Mouse (Mus musculus) intestine, embryonic 15.5 days (tissue): ENCODE data around the gene Mtf2. TPM values are rescaled to one million over a fixed set of nuclear protein-coding genes. Genes with fewer than 3 reads are reported as not detected.
"Not testable (repeated sequence)": the region's sequence is repeated elsewhere in the genome, so short reads cannot be mapped to it uniquely, and the experiment has no call there.

Experiments used
- ATAC-seq: fragments of 200-750 bp; cut with Nextera tagmentation; 2 replicates; pipeline ENCODE4 v1.8.0; 2017; ENCODE audit warnings: moderate TSS enrichment, moderate library complexity
- H3K27ac ChIP-seq: fragments of 300-500 bp; sonication (generic); 2 replicates; pipeline ENCODE4 v1.5.1; 2015; ENCODE audit warnings: mild to moderate bottlenecking, inconsistent platforms
- H3K27me3 ChIP-seq: fragments of 300-500 bp; sonication (generic); replicated peaks from 2 replicates; pipeline ENCODE4 v1.6.1; 2015; ENCODE audit warnings: inconsistent platforms
- H3K36me3 ChIP-seq: fragments of 300-500 bp; sonication (generic); 2 replicates; pipeline ENCODE4 v1.6.1; 2015; ENCODE audit warnings: inconsistent platforms
- H3K4me1 ChIP-seq: fragments of 300-500 bp; sonication (generic); replicated peaks from 2 replicates; pipeline ENCODE4 v1.6.1; 2015; ENCODE audit warnings: inconsistent platforms
- H3K4me2 ChIP-seq: fragments of 300-500 bp; sonication (generic); replicated peaks from 2 replicates; pipeline ENCODE4 v1.6.1; 2015; ENCODE audit warnings: mild to moderate bottlenecking, inconsistent platforms
- H3K4me3 ChIP-seq: fragments of 300-500 bp; sonication (generic); replicated peaks from 2 replicates; pipeline ENCODE4 v1.5.1; 2015; ENCODE audit warnings: inconsistent platforms
- H3K9ac ChIP-seq: fragments of 300-500 bp; sonication (generic); 2 replicates; pipeline ENCODE4 v1.6.1; 2015; ENCODE audit warnings: inconsistent platforms
- H3K9me3 ChIP-seq: fragments of 300-500 bp; sonication (generic); 2 replicates; pipeline ENCODE4 v1.6.1; 2016; ENCODE audit warnings: inconsistent platforms
- WGBS: fragments of 180-500 bp; shearing (Covaris S2); methylation state at CpG from one replicate; pipeline ENCODE4 v1.1.7; 2015; 5-methylcytosine and 5-hydroxymethylcytosine counted together
- polyA plus RNA-seq: library from polyadenylated mRNA; unstranded; fragments of >200 nt; fragmentation: Nextera tagmentation; extraction: Ambion mirVana; gene quantifications from 2 replicates; pipeline ENCODE4 v1.2.1, GENCODE M21; 2015

Mtf2 gene
- polyA plus RNA-seq, 1 experiment from 2014 or later = 86.0 TPM

GRCm38 (mm10) chr5:108049711-108050268 is 15.7 kb upstream of the Mtf2 start:
- H3K27me3 ChIP-seq = no peaks in the 10 kb centered on the region
- H3K27ac ChIP-seq = no peak overlapping the region
- no peak for ATAC-seq
- H3K4me3 ChIP-seq = no peak overlapping the region
- no peaks in the 10 kb centered on the region for H3K36me3 ChIP-seq
- H3K9me3 ChIP-seq = no peaks in the 10 kb centered on the region
- H3K9ac ChIP-seq = no peak overlapping the region
- H3K4me1 ChIP-seq = no peaks in the 10 kb centered on the region
- WGBS = 6% methylated on average over 3 of the region's 3 CpGs
- no peak overlapping the region for H3K4me2 ChIP-seq

- Histone ChIP-seq H3K27ac (no peak overlapping the region), H3K4me1 (no peaks in the 10 kb centered on the region), H3K27me3 (no peaks in the 10 kb centered on the region), H3K9me3 (no peaks in the 10 kb centered on the region), H3K9ac (no peak overlapping the region), H3K4me3 (no peak overlapping the region), H3K36me3 (no peaks in the 10 kb centered on the region), H3K4me2 (no peak overlapping the region)
- ATAC-seq = no peak
- 81% methylated on average over 2 of the region's 2 CpGs for WGBS
Measured at GRCm38 (mm10) chr5:108051026-108051425, 14.4 kb upstream of the Mtf2 start.

- H3K4me1 ChIP-seq, H3K36me3 ChIP-seq, H3K27me3 ChIP-seq, H3K4me2 ChIP-seq, H3K9me3 ChIP-seq, H3K9ac ChIP-seq, ATAC-seq, H3K4me3 ChIP-seq, H3K27ac ChIP-seq: not testable (repeated sequence)
- WGBS = 90% methylated on average over 9 of the region's 9 CpGs
Measured at GRCm38 (mm10) chr5:108051727-108052126, 13.7 kb upstream of the Mtf2 start.

GRCm38 (mm10) chr5:108052200-108052599 is 13.3 kb upstream of the Mtf2 start:
- Histone ChIP-seq H3K9ac (no peak overlapping the region), H3K4me2 (no peak overlapping the region), H3K27me3 (no peaks in the 10 kb centered on the region), H3K9me3 (no peaks in the 10 kb centered on the region), H3K36me3 (no peaks in the 10 kb centered on the region), H3K27ac (no peak overlapping the region), H3K4me1 (no peaks in the 10 kb centered on the region), H3K4me3 (no peak overlapping the region)
- no peak for ATAC-seq
- 91% methylated on average over 1 of the region's 1 CpGs for WGBS

GRCm38 (mm10) chr5:108053566-108053965 is 11.9 kb upstream of the Mtf2 start:
- Histone ChIP-seq H3K9ac (no peak overlapping the region), H3K4me1 (no peaks in the 10 kb centered on the region), H3K4me2 (no peak overlapping the region), H3K9me3 (no peaks in the 10 kb centered on the region), H3K27ac (no peak overlapping the region), H3K36me3 (no peaks in the 10 kb centered on the region), H3K27me3 (no peaks in the 10 kb centered on the region), H3K4me3 (no peak overlapping the region)
- 90% methylated on average over 6 of the region's 6 CpGs for WGBS
- ATAC-seq = no peak

GRCm38 (mm10) chr5:108060413-108060812 is 5.1 kb upstream of the Mtf2 start:
- Histone ChIP-seq H3K9ac (no peak overlapping the region), H3K9me3 (no peaks in the 10 kb centered on the region), H3K4me3 (no peak overlapping the region), H3K36me3 (no peaks in the 10 kb centered on the region), H3K27ac (no peak overlapping the region), H3K4me1 (no peaks in the 10 kb centered on the region), H3K4me2 (no peak overlapping the region), H3K27me3 (no peaks in the 10 kb centered on the region)
- WGBS = 95% methylated on average over 9 of the region's 9 CpGs
- no peak for ATAC-seq

- Histone ChIP-seq H3K27ac (no peak overlapping the region), H3K4me2 (no peak overlapping the region), H3K27me3 (no peaks in the 10 kb centered on the region), H3K36me3 (peaks cover 21% of the 10 kb centered on the region), H3K9me3 (no peaks in the 10 kb centered on the region), H3K4me1 (no peaks in the 10 kb centered on the region), H3K9ac (no peak overlapping the region), H3K4me3 (no peak overlapping the region)
- ATAC-seq = no peak
- WGBS = 95% methylated on average over 1 of the region's 1 CpGs
Measured at GRCm38 (mm10) chr5:108072301-108072700, 6.8 kb downstream of the Mtf2 start.

- no peak overlapping the region for H3K4me2 ChIP-seq
- no peaks in the 10 kb centered on the region for H3K9me3 ChIP-seq
- no peaks in the 10 kb centered on the region for H3K27me3 ChIP-seq
- H3K4me3 ChIP-seq = no peak overlapping the region
- ATAC-seq = no peak
- no peak overlapping the region for H3K9ac ChIP-seq
- peaks cover 19% of the 10 kb centered on the region for H3K36me3 ChIP-seq
- no peak overlapping the region for H3K27ac ChIP-seq
- H3K4me1 ChIP-seq = no peaks in the 10 kb centered on the region
Measured at GRCm38 (mm10) chr5:108076241-108076640, 10.8 kb downstream of the Mtf2 start.

GRCm38 (mm10) chr5:108076833-108077540 is 11.5 kb downstream of the Mtf2 start:
- H3K4me3 ChIP-seq = no peak overlapping the region
- 67% methylated on average over 6 of the region's 6 CpGs for WGBS
- peak; percentile 55; the same call in 1 of the 2 replicates for ATAC-seq
- no peak overlapping the region for H3K4me2 ChIP-seq
- H3K9me3 ChIP-seq = no peaks in the 10 kb centered on the region
- no peaks in the 10 kb centered on the region for H3K4me1 ChIP-seq
- no peaks in the 10 kb centered on the region for H3K27me3 ChIP-seq
- H3K27ac ChIP-seq = no peak overlapping the region
- peaks cover 21% of the 10 kb centered on the region for H3K36me3 ChIP-seq
- no peak overlapping the region for H3K9ac ChIP-seq

GRCm38 (mm10) chr5:108079603-108080002 is 14.1 kb downstream of the Mtf2 start:
- no peak overlapping the region for H3K4me3 ChIP-seq
- H3K27me3 ChIP-seq = no peaks in the 10 kb centered on the region
- no peak overlapping the region for H3K9ac ChIP-seq
- no peak overlapping the region for H3K4me2 ChIP-seq
- H3K4me1 ChIP-seq = no peaks in the 10 kb centered on the region
- no peaks in the 10 kb centered on the region for H3K9me3 ChIP-seq
- ATAC-seq = no peak
- peaks cover 20% of the 10 kb centered on the region for H3K36me3 ChIP-seq
- H3K27ac ChIP-seq = no peak overlapping the region

- 47% methylated on average over 2 of the region's 2 CpGs for WGBS
- peaks cover 13% of the 10 kb centered on the region; the same call in 1 of the 2 replicates for H3K36me3 ChIP-seq
- no peak overlapping the region for H3K4me2 ChIP-seq
- no peaks in the 10 kb centered on the region for H3K27me3 ChIP-seq
- H3K4me3 ChIP-seq = no peak overlapping the region
- no peak overlapping the region for H3K27ac ChIP-seq
- H3K9me3 ChIP-seq = no peaks in the 10 kb centered on the region
- no peaks in the 10 kb centered on the region for H3K4me1 ChIP-seq
- no peak overlapping the region for H3K9ac ChIP-seq
- ATAC-seq = no peak
Measured at GRCm38 (mm10) chr5:108082380-108082779, 16.9 kb downstream of the Mtf2 start.

- no peak overlapping the region for H3K4me2 ChIP-seq
- H3K9ac ChIP-seq = no peak overlapping the region
- ATAC-seq = no peak
- H3K27me3 ChIP-seq = no peaks in the 10 kb centered on the region
- H3K27ac ChIP-seq = no peak overlapping the region
- no peaks in the 10 kb centered on the region for H3K4me1 ChIP-seq
- no peak overlapping the region for H3K4me3 ChIP-seq
- WGBS = 92% methylated on average over 2 of the region's 2 CpGs
- no peaks in the 10 kb centered on the region for H3K9me3 ChIP-seq
- peaks cover 16% of the 10 kb centered on the region for H3K36me3 ChIP-seq
Measured at GRCm38 (mm10) chr5:108085440-108085839, 20.0 kb downstream of the Mtf2 start.

GRCm38 (mm10) chr5:108092731-108093130 is 27.3 kb downstream of the Mtf2 start:
- not testable (repeated sequence) for H3K4me1 ChIP-seq, H3K4me3 ChIP-seq, ATAC-seq, H3K4me2 ChIP-seq, H3K9ac ChIP-seq, H3K27me3 ChIP-seq, H3K9me3 ChIP-seq, H3K27ac ChIP-seq
- WGBS = 96% methylated on average over 8 of the region's 8 CpGs
- H3K36me3 ChIP-seq = peaks cover 28% of the 10 kb centered on the region
